Mouse (Mus musculus): ENCODE data around the gene Taf6l. TPM values are rescaled to one million over a fixed set of nuclear protein-coding genes. Genes with fewer than 3 reads are reported as not detected.

Gene Taf6l
- total and polyA plus RNA-seq, 3 experiments = 20.4 to 25.7 (median 25.5) TPM

- H3K27ac ChIP-seq (ENCODE audit: insufficient read depth, low read depth) = peak within 1 kb of the TSS; percentile 58
- peaks cover 4 to 28% of the 10 kb centered on the region in 2 experiments; a peak in 2 of 4 replicates for H3K4me1 ChIP-seq (ENCODE audit: control insufficient read depth in 1 of 2, insufficient read depth in 2 of 2)
- H3K4me3 ChIP-seq (replicated peaks in 1 of 3; ENCODE audit: low read depth in 2 of 3, low read length in 2 of 3, poor library complexity in 1 of 3) = peak within 1 kb of the TSS; percentile 68 to 99 (median 99)
- no peaks in the 10 kb centered on the region for H3K27me3 ChIP-seq (replicated peaks)
- H3K9me3 ChIP-seq (replicated peaks; ENCODE audit: low read length) = peaks cover 5% of the 10 kb centered on the region
- TF ChIP-seq BHLHE40 (IDR thresholded peaks at IDR 0.05; ENCODE audit: low read depth, low read length) (no peak; the same call in 1 of the 2 replicates), EP300 (IDR thresholded peaks at IDR 0.05; ENCODE audit: low read length) (no peak), ZKSCAN1 (IDR thresholded peaks at IDR 0.05; ENCODE audit: borderline replicate concordance, low read depth, low read length) (no peak), JUND (conservative IDR thresholded peaks at IDR 0.05; ENCODE audit: low read depth, low read length) (0 out of 2 replicates have a peak, but pooled peaks have one; percentile 19), MAX (IDR thresholded peaks at IDR 0.05; ENCODE audit: low read length) (peak; percentile 96), POLR2AphosphoS2 (IDR thresholded peaks at IDR 0.05; ENCODE audit: low read depth, low read length) (peak; percentile 87), TCF12 (IDR thresholded peaks at IDR 0.05; ENCODE audit: low read depth, low read length) (peak; percentile 94), CTCF (conservative IDR thresholded peaks at IDR 0.05 in 1 of 2, IDR thresholded peaks at IDR 0.05 in 1 of 2; ENCODE audit: low read depth in 2 of 2, low read length in 2 of 2) (no peak), PAX5 (IDR thresholded peaks at IDR 0.05; ENCODE audit: low read length) (no peak), KAT2A (IDR thresholded peaks at IDR 0.05; ENCODE audit: insufficient replicate concordance, low read length) (peak; percentile 86; the same call in 1 of the 2 replicates), SMC3 (IDR thresholded peaks at IDR 0.05; ENCODE audit: low read depth, low read length) (no peak), GABPA (IDR thresholded peaks at IDR 0.05; ENCODE audit: insufficient replicate concordance, low read depth, low read length) (peak; percentile 39; the same call in 1 of the 2 replicates), TBP (conservative IDR thresholded peaks at IDR 0.05; ENCODE audit: low read depth, low read length) (peak; percentile 85), NELFE (IDR thresholded peaks at IDR 0.05; ENCODE audit: low read depth, low read length) (peak; percentile 98), UBTF (IDR thresholded peaks at IDR 0.05; ENCODE audit: low read depth, low read length) (no peak), USF1 (IDR thresholded peaks at IDR 0.05; ENCODE audit: low read depth, low read length) (no peak), CHD2 (IDR thresholded peaks at IDR 0.05; ENCODE audit: low read length) (0 out of 2 replicates have a peak, but pooled peaks have one; percentile 22), ZNF384 (IDR thresholded peaks at IDR 0.05; ENCODE audit: low read depth, low read length) (no peak), JUN (IDR thresholded peaks at IDR 0.05; ENCODE audit: insufficient read depth, low read depth, low read length) (no peak), ZMIZ1 (IDR thresholded peaks at IDR 0.05; ENCODE audit: low read depth, low read length) (peak; percentile 95), POLR2A (IDR thresholded peaks at IDR 0.05; ENCODE audit: low read depth, low read length) (peak; percentile 95), MYC (IDR thresholded peaks at IDR 0.05; ENCODE audit: low read depth, low read length) (peak; percentile 97), MAZ (IDR thresholded peaks at IDR 0.05; ENCODE audit: low read depth, low read length) (no peak; the same call in 1 of the 2 replicates), USF2 (conservative IDR thresholded peaks at IDR 0.05; ENCODE audit: low read depth, low read length) (no peak), ETS1 (conservative IDR thresholded peaks at IDR 0.05; ENCODE audit: low read depth, low read length) (no peak; the same call in 1 of the 2 replicates), ELF1 (IDR thresholded peaks at IDR 0.05; ENCODE audit: low read depth, low read length) (peak; percentile 96), RCOR1 (conservative IDR thresholded peaks at IDR 0.05; ENCODE audit: low read depth, low read length) (peak; percentile 41; the same call in 1 of the 2 replicates), HCFC1 (IDR thresholded peaks at IDR 0.05; ENCODE audit: low read depth, low read length) (peak; percentile 96), IRF4 (IDR thresholded peaks at IDR 0.05; ENCODE audit: low read depth, low read length) (peak; percentile 62), NRF1 (IDR thresholded peaks at IDR 0.05; ENCODE audit: low read depth, low read length) (peak; percentile 59), CHD1 (IDR thresholded peaks at IDR 0.05; ENCODE audit: low read depth, low read length) (peak; percentile 87; the same call in 1 of the 2 replicates), MAFK (IDR thresholded peaks at IDR 0.05; ENCODE audit: insufficient replicate concordance, low read length) (no peak), SIN3A (IDR thresholded peaks at IDR 0.05; ENCODE audit: low read length) (peak; percentile 99), RAD21 (IDR thresholded peaks at IDR 0.05; ENCODE audit: low read depth, low read length) (no peak), MXI1 (IDR thresholded peaks at IDR 0.05; ENCODE audit: low read depth, low read length) (peak; percentile 99), MEF2A (IDR thresholded peaks at IDR 0.05; ENCODE audit: borderline replicate concordance, low read depth, low read length) (peak; percentile 67; the same call in 1 of the 2 replicates), E2F4 (IDR thresholded peaks at IDR 0.05; ENCODE audit: insufficient replicate concordance, low read depth, low read length) (no peak), ZC3H11A (IDR thresholded peaks at IDR 0.05; ENCODE audit: low read depth, low read length) (no peak)
- peak within 1 kb of the TSS; percentile 91 for H3K9ac ChIP-seq (ENCODE audit: insufficient read depth, low read depth)
- peaks cover 21% of the 10 kb centered on the region for H3K79me2 ChIP-seq (replicated peaks; ENCODE audit: control insufficient read depth, extremely low read depth, insufficient read depth, poor library complexity, severe bottlenecking)
- dilution Hi-C loops (cut with MboI; ENCODE audit: extremely low pct_ligation_motif_present, extremely low pct_unique_long_range_greater_than_20kb, low sequenced_read_pairs) = no loop called here
- in situ Hi-C loops (cut with MboI; ENCODE audit: low pct_ligation_motif_present, low pct_unique_long_range_greater_than_20kb, low sequenced_read_pairs) = loop anchor here (25.0 kb wide), 1 partner anchor 377 kb away; no protein-coding TSS in a partner anchor
- peak within 1 kb of the TSS; percentile 95 for H3K4me2 ChIP-seq (ENCODE audit: insufficient read depth, low read depth, poor library complexity, severe bottlenecking)
- peaks cover 31 to 37% of the 10 kb centered on the region in 2 experiments for H3K36me3 ChIP-seq (replicated peaks in 1 of 2; ENCODE audit: control insufficient read depth in 1 of 2, insufficient read depth in 1 of 2, low read length in 1 of 2)
- DNase-seq (ENCODE audit: extremely low read depth) = peak; percentile 88
Observed at GRCm38 (mm10) chr19:8735389-8736159, 50.6 kb downstream of the Taf6l start, which contains the start of gene Wdr74. TSS of gene Wdr74 (plus strand) at chr19:8735827.

Data from CH12.LX (cell line).